Mouse (Mus musculus) neural tube, embryonic 10.5 days (tissue): Measurements from ENCODE around the gene Gpr26.

Source experiments
- DNase-seq: peaks from one replicate; pipeline ENCODE4 v3.0.0-alpha.2; 2017; ENCODE audit warnings: low spot score; ENCODE audit errors: extremely low spot score

Gpr26 gene

GRCm38 (mm10) chr7:132025591-132025990 lies 59.3 kb downstream of the Gpr26 start:
- DNase-seq = no peak

GRCm38 (mm10) chr7:132026671-132027070 lies 60.4 kb downstream of the Gpr26 start:
- no peak for DNase-seq

- no peak for DNase-seq
These were observed 65.8 kb downstream of the Gpr26 start for GRCm38 (mm10) chr7:132031940-132032531.
